Mouse (Mus musculus) midbrain, embryonic 13.5 days (tissue): ENCODE results near the gene Gabrr3. TPM values are rescaled to one million over a fixed set of nuclear protein-coding genes. Genes with fewer than 3 reads are reported as not detected.

ENCODE experiments used
- ATAC-seq: fragments of 200-750 bp; cut with Nextera tagmentation; 2 replicates; pipeline ENCODE4 v1.8.0; 2017; ENCODE audit warnings: mild to moderate bottlenecking, moderate TSS enrichment, moderate library complexity
- H3K27ac ChIP-seq: fragments of 300-500 bp; sonication (generic); 2 replicates; pipeline ENCODE4 v1.5.1; 2015; ENCODE audit warnings: inconsistent platforms, mild to moderate bottlenecking, moderate library complexity
- H3K27me3 ChIP-seq: fragments of 300-500 bp; sonication (generic); 2 replicates; pipeline ENCODE4 v1.6.1; 2015; ENCODE audit warnings: mild to moderate bottlenecking, inconsistent platforms
- H3K36me3 ChIP-seq: fragments of 300-500 bp; sonication (generic); 2 replicates; pipeline ENCODE4 v1.6.1; 2015; ENCODE audit warnings: mild to moderate bottlenecking, inconsistent platforms
- H3K4me1 ChIP-seq: fragments of 300-500 bp; sonication (generic); replicated peaks from 2 replicates; pipeline ENCODE4 v1.6.1; 2015; ENCODE audit warnings: inconsistent platforms
- H3K4me2 ChIP-seq: fragments of 300-500 bp; sonication (generic); replicated peaks from 2 replicates; pipeline ENCODE4 v1.6.1; 2015; ENCODE audit warnings: moderate library complexity, mild to moderate bottlenecking, inconsistent platforms
- H3K4me3 ChIP-seq: fragments of 300-500 bp; sonication (generic); replicated peaks from 2 replicates; pipeline ENCODE4 v1.5.1; 2015; ENCODE audit warnings: mild to moderate bottlenecking, inconsistent platforms
- H3K9ac ChIP-seq: fragments of 300-500 bp; sonication (generic); replicated peaks from 2 replicates; pipeline ENCODE4 v1.6.1; 2015; ENCODE audit warnings: mild to moderate bottlenecking, inconsistent platforms
- H3K9me3 ChIP-seq: fragments of 300-500 bp; sonication (generic); 2 replicates; pipeline ENCODE4 v1.6.1; 2016; ENCODE audit warnings: mild to moderate bottlenecking, inconsistent platforms
- WGBS: fragments of 180-500 bp; shearing (Covaris S2); methylation state at CpG from one replicate; pipeline ENCODE4 v1.1.7; 2015; 5-methylcytosine and 5-hydroxymethylcytosine counted together
- polyA plus RNA-seq: library from polyadenylated mRNA; unstranded; fragments of >200 nt; fragmentation: Nextera tagmentation; extraction: Ambion mirVana; gene quantifications from 2 replicates; pipeline ENCODE4 v1.2.1, GENCODE M21; 2015

The Gabrr3 gene
- 0.12 and 0.30 TPM in 2 replicates for polyA plus RNA-seq

GRCm38 (mm10) chr16:59407032-59407431 is at the start of gene Gabrr3:
Gabrr3 (plus strand) TSS chr16:59407332.
- Histone ChIP-seq H3K9me3 (no peaks in the 10 kb centered on the region), H3K27me3 (no peaks in the 10 kb centered on the region), H3K27ac (no peak within 1 kb of the TSS), H3K9ac (no peak within 1 kb of the TSS), H3K4me3 (no peak within 1 kb of the TSS), H3K4me1 (no peaks in the 10 kb centered on the region), H3K36me3 (no peaks in the 10 kb centered on the region), H3K4me2 (no peak within 1 kb of the TSS)
- ATAC-seq: no peak
- WGBS: 44% methylated on average over 5 of the region's 5 CpGs

GRCm38 (mm10) chr16:59363893-59364292 is 43.2 kb upstream of the Gabrr3 start, which contains the start of gene Olfr209:
Olfr209 (minus strand) TSS chr16:59363993.
- WGBS: 83% methylated on average over 2 of the region's 2 CpGs
- H3K9me3 ChIP-seq: no peaks in the 10 kb centered on the region
- H3K27ac ChIP-seq: no peak within 1 kb of the TSS
- no peaks in the 10 kb centered on the region for H3K4me1 ChIP-seq
- no peak within 1 kb of the TSS for H3K9ac ChIP-seq
- H3K36me3 ChIP-seq: no peaks in the 10 kb centered on the region
- H3K27me3 ChIP-seq: no peaks in the 10 kb centered on the region
- no peak for ATAC-seq
- no peak within 1 kb of the TSS for H3K4me3 ChIP-seq
- H3K4me2 ChIP-seq: no peak within 1 kb of the TSS

GRCm38 (mm10) chr16:59393300-59393699 is 13.8 kb upstream of the Gabrr3 start:
- 82% methylated on average over 3 of the region's 3 CpGs for WGBS
- Histone ChIP-seq H3K4me1 (no peaks in the 10 kb centered on the region), H3K4me2 (no peak overlapping the region), H3K9ac (no peak overlapping the region), H3K4me3 (no peak overlapping the region), H3K27ac (no peak overlapping the region), H3K9me3 (no peaks in the 10 kb centered on the region), H3K36me3 (no peaks in the 10 kb centered on the region), H3K27me3 (no peaks in the 10 kb centered on the region)
- ATAC-seq: no peak

- ATAC-seq: no peak
- WGBS: 74% methylated on average over 7 of the region's 7 CpGs
Measured at GRCm38 (mm10) chr16:59401102-59401501, 6.0 kb upstream of the Gabrr3 start.

GRCm38 (mm10) chr16:59401985-59402384 is 5.1 kb upstream of the Gabrr3 start:
- H3K27ac ChIP-seq: no peak overlapping the region
- no peak overlapping the region for H3K4me3 ChIP-seq
- H3K9ac ChIP-seq: no peak overlapping the region
- no peaks in the 10 kb centered on the region for H3K9me3 ChIP-seq
- H3K4me2 ChIP-seq: no peak overlapping the region
- 78% methylated on average over 4 of the region's 4 CpGs for whole genome bisulfite sequencing
- no peaks in the 10 kb centered on the region for H3K36me3 ChIP-seq
- ATAC-seq: peak; percentile 61; the same call in 1 of the 2 replicates
- H3K27me3 ChIP-seq: no peaks in the 10 kb centered on the region
- no peaks in the 10 kb centered on the region for H3K4me1 ChIP-seq

More at GRCm38 (mm10) chr16:59401102-59401501, 6.0 kb upstream of the Gabrr3 start:
- H3K4me1 ChIP-seq: no peaks in the 10 kb centered on the region
- H3K36me3 ChIP-seq: no peaks in the 10 kb centered on the region
- H3K4me2 ChIP-seq: no peak overlapping the region
- no peaks in the 10 kb centered on the region for H3K9me3 ChIP-seq
- H3K9ac ChIP-seq: no peak overlapping the region
- no peak overlapping the region for H3K27ac ChIP-seq
- H3K27me3 ChIP-seq: no peaks in the 10 kb centered on the region
- no peak overlapping the region for H3K4me3 ChIP-seq

- H3K9me3 ChIP-seq: no peaks in the 10 kb centered on the region
- H3K27me3 ChIP-seq: no peaks in the 10 kb centered on the region
- no peak overlapping the region for H3K4me2 ChIP-seq
- no peak overlapping the region for H3K27ac ChIP-seq
- no peak overlapping the region for H3K4me3 ChIP-seq
- H3K9ac ChIP-seq: no peak overlapping the region
- WGBS: 19% methylated on average over 4 of the region's 4 CpGs
- peak; percentile 71 for ATAC-seq
- no peaks in the 10 kb centered on the region for H3K4me1 ChIP-seq
- no peaks in the 10 kb centered on the region for H3K36me3 ChIP-seq
Measured at GRCm38 (mm10) chr16:59403684-59404083, 3.4 kb upstream of the Gabrr3 start.

- Histone ChIP-seq H3K27me3 (no peaks in the 10 kb centered on the region), H3K27ac (no peak overlapping the region), H3K4me3 (no peak overlapping the region), H3K4me2 (no peak overlapping the region), H3K9ac (no peak overlapping the region), H3K9me3 (no peaks in the 10 kb centered on the region), H3K36me3 (no peaks in the 10 kb centered on the region), H3K4me1 (no peaks in the 10 kb centered on the region)
- no peak for ATAC-seq
- 85% methylated on average over 9 of the region's 9 CpGs for whole genome bisulfite sequencing
Measured at GRCm38 (mm10) chr16:59404798-59405197, 2.3 kb upstream of the Gabrr3 start.

GRCm38 (mm10) chr16:59409341-59409748 is 2.2 kb downstream of the Gabrr3 start:
- peak overlapping the region; percentile 7 for H3K4me2 ChIP-seq
- no peaks in the 10 kb centered on the region for H3K36me3 ChIP-seq
- H3K9ac ChIP-seq: no peak overlapping the region
- H3K27me3 ChIP-seq: no peaks in the 10 kb centered on the region
- H3K4me3 ChIP-seq: 0 out of 2 replicates have a peak overlapping the region, but pooled peaks have one; percentile 1
- no peaks in the 10 kb centered on the region for H3K9me3 ChIP-seq
- 40% methylated on average over 15 of the region's 15 CpGs for WGBS
- peak overlapping the region; percentile 73 for H3K27ac ChIP-seq
- ATAC-seq: peak; percentile 93
- no peaks in the 10 kb centered on the region for H3K4me1 ChIP-seq

- H3K27ac ChIP-seq: peak overlapping the region; percentile 73
- no peak for ATAC-seq
- 54% methylated on average over 2 of the region's 2 CpGs for WGBS
Measured at GRCm38 (mm10) chr16:59409800-59410199, 2.7 kb downstream of the Gabrr3 start.

GRCm38 (mm10) chr16:59413475-59413874 is 6.3 kb downstream of the Gabrr3 start:
- no peak for ATAC-seq
- H3K27me3 ChIP-seq: no peaks in the 10 kb centered on the region
- H3K9ac ChIP-seq: no peak overlapping the region
- H3K36me3 ChIP-seq: no peaks in the 10 kb centered on the region
- 71% methylated on average over 4 of the region's 4 CpGs for WGBS
- no peak overlapping the region for H3K4me2 ChIP-seq
- no peaks in the 10 kb centered on the region for H3K9me3 ChIP-seq
- H3K4me3 ChIP-seq: no peak overlapping the region
- no peak overlapping the region for H3K27ac ChIP-seq
- no peaks in the 10 kb centered on the region for H3K4me1 ChIP-seq

More at GRCm38 (mm10) chr16:59409800-59410199, 2.7 kb downstream of the Gabrr3 start:
- Histone ChIP-seq H3K9ac (no peak overlapping the region), H3K4me2 (no peak overlapping the region), H3K36me3 (no peaks in the 10 kb centered on the region), H3K27me3 (no peaks in the 10 kb centered on the region), H3K9me3 (no peaks in the 10 kb centered on the region), H3K4me3 (no peak overlapping the region), H3K4me1 (no peaks in the 10 kb centered on the region)

GRCm38 (mm10) chr16:59420237-59420866 is 13.2 kb downstream of the Gabrr3 start:
- ATAC-seq: peak; percentile 74; the same call in 1 of the 2 replicates
- Histone ChIP-seq H3K4me2 (no peak overlapping the region), H3K4me3 (no peak overlapping the region), H3K9me3 (no peaks in the 10 kb centered on the region), H3K27me3 (no peaks in the 10 kb centered on the region), H3K36me3 (no peaks in the 10 kb centered on the region), H3K27ac (no peak overlapping the region), H3K9ac (no peak overlapping the region), H3K4me1 (peaks cover 11% of the 10 kb centered on the region)
- 57% methylated on average over 9 of the region's 9 CpGs for WGBS

GRCm38 (mm10) chr16:59420867-59421251 is 13.7 kb downstream of the Gabrr3 start:
- no peaks in the 10 kb centered on the region for H3K27me3 ChIP-seq

More at GRCm38 (mm10) chr16:59420867-59421251, 13.7 kb downstream of the Gabrr3 start:
- Histone ChIP-seq H3K27ac (no peak overlapping the region), H3K9ac (no peak overlapping the region), H3K4me2 (no peak overlapping the region), H3K36me3 (no peaks in the 10 kb centered on the region), H3K9me3 (no peaks in the 10 kb centered on the region), H3K4me3 (no peak overlapping the region), H3K4me1 (peaks cover 11% of the 10 kb centered on the region)
- WGBS: 13% methylated on average over 6 of the region's 6 CpGs
- peak; percentile 75 for ATAC-seq
